Mouse (Mus musculus) cerebellum, adult 9-10 months (tissue): Measurements from ENCODE around the gene Zfp729b.

Source experiments
- DNase-seq: peaks from one replicate; pipeline ENCODE4 v3.0.0; 2022

The Zfp729b gene

GRCm38 (mm10) chr13:67609066-67609876 lies at the start of gene Zfp729b:
Gene Zfp729b, minus strand, starts transcription at chr13:67609707.
- peak; percentile 91 for DNase-seq

GRCm38 (mm10) chr13:67652496-67652895 lies 43.0 kb upstream of the Zfp729b start:
- DNase-seq: no peak

- DNase-seq: peak; percentile 90
These were observed 27.9 kb upstream of the Zfp729b start, which contains the start of the genes Gm49345 and Zfp729a for GRCm38 (mm10) chr13:67637294-67638007. Gene Gm49345, minus strand, starts transcription at chr13:67637769. Gene Zfp729a, minus strand, starts transcription at chr13:67637791.

- peak; percentile 28 for DNase-seq
These were observed 601 bp upstream of the Zfp729b start for GRCm38 (mm10) chr13:67610108-67610507.

- no peak for DNase-seq
These were observed 36.8 kb downstream of the Zfp729b start for GRCm38 (mm10) chr13:67572591-67573189.

GRCm38 (mm10) chr13:67553730-67554129 lies 55.8 kb downstream of the Zfp729b start, which contains the start of gene Zfp748:
Gene Zfp748, minus strand, starts transcription at chr13:67553830.
- no peak for DNase-seq

- peak; percentile 92 for DNase-seq
These were observed 56.8 kb downstream of the Zfp729b start for GRCm38 (mm10) chr13:67552505-67553346.

GRCm38 (mm10) chr13:67545941-67546340 lies 63.6 kb downstream of the Zfp729b start:
- no peak for DNase-seq
